In genomic region chr12:8773336-8773735, GRCm38 (mm10) we compare ENCODE assay signal across 8 mouse cellular contexts. TPM values are rescaled to one million over a fixed set of nuclear protein-coding genes. Genes with fewer than 3 reads are reported as not detected.
A peak's percentile ranks its signal among the peaks of the same experiment; 100 is the strongest.
DNase-seq lines count a peak whose midpoint lies in the region; ATAC-seq and TF ChIP-seq lines count a peak whose summit lies in the region.

No protein-coding gene starts in this region.

- H3K9me3 ChIP-seq in kidney, embryonic 15.5 days (replicated peaks) = no peaks in the 10 kb centered on the region; the same call in 1 of the 2 replicates
- H3K9me3 ChIP-seq in embryonic facial prominence, embryonic 11.5 days (replicated peaks; ENCODE audit: control insufficient read depth, low read length) = no peaks in the 10 kb centered on the region
- H3K9me3 ChIP-seq in intestine, postnatal 0 days (ENCODE audit: control insufficient read depth) = no peaks in the 10 kb centered on the region
- H3K9me3 ChIP-seq in neural tube, embryonic 13.5 days = no peaks in the 10 kb centered on the region

- 0 out of 2 replicates have a peak overlapping the region, but pooled peaks have one; percentile 89 for H3K27ac ChIP-seq in kidney, embryonic 15.5 days
- no peak overlapping the region for H3K27ac ChIP-seq in embryonic facial prominence, embryonic 11.5 days (replicated peaks; ENCODE audit: low read depth, low read length)
- no peak overlapping the region for H3K27ac ChIP-seq in intestine, postnatal 0 days (ENCODE audit: low read depth, low read length)
- H3K27ac ChIP-seq in neural tube, embryonic 13.5 days (replicated peaks) = no peak overlapping the region

- H3K4me1 ChIP-seq in kidney, embryonic 15.5 days = peaks cover 32% of the 10 kb centered on the region
- H3K4me1 ChIP-seq in embryonic facial prominence, embryonic 11.5 days (ENCODE audit: control insufficient read depth, insufficient read depth, low read length) = peaks cover 5% of the 10 kb centered on the region
- peaks cover 14% of the 10 kb centered on the region; the same call in 1 of the 2 replicates for H3K4me1 ChIP-seq in intestine, postnatal 0 days (replicated peaks; ENCODE audit: control insufficient read depth, insufficient read depth, low read length)
- peaks cover 16% of the 10 kb centered on the region for H3K4me1 ChIP-seq in neural tube, embryonic 13.5 days (replicated peaks)

- H3K27me3 ChIP-seq in kidney, embryonic 15.5 days = 0 out of 2 replicates have a peak, but pooled peaks cover 2% of the 10 kb centered on the region
- no peaks in the 10 kb centered on the region for H3K27me3 ChIP-seq in embryonic facial prominence, embryonic 11.5 days (ENCODE audit: control insufficient read depth, insufficient read depth, low read length)
- no peaks in the 10 kb centered on the region for H3K27me3 ChIP-seq in intestine, postnatal 0 days (replicated peaks; ENCODE audit: control insufficient read depth, insufficient read depth, low read length)
- H3K27me3 ChIP-seq in neural tube, embryonic 13.5 days = no peaks in the 10 kb centered on the region

- no peak for ATAC-seq in kidney, embryonic 15.5 days (replicated peaks; ENCODE audit: low FRiP score)
- ATAC-seq in embryonic facial prominence, embryonic 11.5 days (replicated peaks; ENCODE audit: insufficient number of reproducible peaks, low FRiP score, low TSS enrichment, low read depth) = no peak
- no peak for ATAC-seq in intestine, postnatal 0 days
- ATAC-seq in neural tube, embryonic 13.5 days (ENCODE audit: low read depth) = no peak

- peak overlapping the region; percentile 97 for H3K4me2 ChIP-seq in kidney, embryonic 15.5 days
- peak overlapping the region; percentile 86 for H3K4me2 ChIP-seq in embryonic facial prominence, embryonic 11.5 days (ENCODE audit: low read depth, low read length)
- H3K4me2 ChIP-seq in intestine, postnatal 0 days (replicated peaks; ENCODE audit: low read depth) = peak overlapping the region; percentile 99
- peak overlapping the region; percentile 98 for H3K4me2 ChIP-seq in neural tube, embryonic 13.5 days

- H3K36me3 ChIP-seq in kidney, embryonic 15.5 days = no peaks in the 10 kb centered on the region
- no peaks in the 10 kb centered on the region for H3K36me3 ChIP-seq in embryonic facial prominence, embryonic 11.5 days (replicated peaks; ENCODE audit: control insufficient read depth, insufficient read depth, low read depth, low read length)
- H3K36me3 ChIP-seq in intestine, postnatal 0 days (ENCODE audit: control insufficient read depth, insufficient read depth) = no peaks in the 10 kb centered on the region
- no peaks in the 10 kb centered on the region for H3K36me3 ChIP-seq in neural tube, embryonic 13.5 days

- 0 out of 2 replicates have a peak overlapping the region, but pooled peaks have one; percentile 82 for H3K9ac ChIP-seq in kidney, embryonic 15.5 days
- peak overlapping the region; percentile 97 for H3K9ac ChIP-seq in embryonic facial prominence, embryonic 11.5 days (replicated peaks; ENCODE audit: low read length)
- H3K9ac ChIP-seq in intestine, postnatal 0 days (ENCODE audit: low read depth, low read length) = 0 out of 2 replicates have a peak overlapping the region, but pooled peaks have one; percentile 72
- peak overlapping the region; percentile 80 for H3K9ac ChIP-seq in neural tube, embryonic 13.5 days

- 24% methylated on average over 6 of the region's 6 CpGs for WGBS in kidney, embryonic 15.5 days
- WGBS in embryonic facial prominence, embryonic 11.5 days = 18% methylated on average over 6 of the region's 6 CpGs
- WGBS in intestine, postnatal 0 days = 18% methylated on average over 6 of the region's 6 CpGs
- 23% methylated on average over 6 of the region's 6 CpGs for WGBS in neural tube, embryonic 13.5 days

- TF ChIP-seq CTCF in intestine, postnatal 0 days (IDR thresholded peaks at IDR 0.05; ENCODE audit: low read depth) = no peak

- DNase-seq in kidney, postnatal 4 days = no peak
- peak; percentile 9 for DNase-seq in embryonic facial prominence, embryonic 11.5 days (ENCODE audit: low spot score)
- DNase-seq in spleen, adult 12 weeks (ENCODE audit: low spot score) = no peak
- DNase-seq in kidney, postnatal 14 days = no peak
- DNase-seq in thymus, postnatal 0 days (ENCODE audit: low spot score) = no peak

- H3K4me3 ChIP-seq in kidney, embryonic 15.5 days (replicated peaks) = peak overlapping the region; percentile 84
- peak overlapping the region; percentile 86 for H3K4me3 ChIP-seq in embryonic facial prominence, embryonic 11.5 days (ENCODE audit: low read depth, low read length)
- peak overlapping the region; percentile 89 for H3K4me3 ChIP-seq in intestine, postnatal 0 days (ENCODE audit: low read depth, low read length)
- H3K4me3 ChIP-seq in neural tube, embryonic 13.5 days = peak overlapping the region; percentile 79

RNA-seq across cellular contexts. Expression of gene Sdc1, which starts 2.2 kb away (rescaled TPM):
- polyA plus RNA-seq in kidney, embryonic 15.5 days (2015; fragmentation: Nextera tagmentation; extraction: Ambion mirVana) = 63.7 and 66.7 TPM in 2 replicates
- 120 and 128 TPM in 2 replicates for polyA plus RNA-seq in embryonic facial prominence, embryonic 11.5 days (2014; fragmentation: Nextera tagmentation; extraction: Ambion mirVana)
- 43.4 and 46.4 TPM in 2 replicates for polyA plus RNA-seq in intestine, postnatal 0 days (2015; fragmentation: Nextera tagmentation; extraction: Ambion mirVana)
- 17.8 and 25.9 TPM in 2 replicates for polyA plus RNA-seq in neural tube, embryonic 13.5 days (2015; fragmentation: Nextera tagmentation; extraction: Ambion mirVana)
- polyA plus RNA-seq in thymus, postnatal 0 days (2015; fragmentation: Nextera tagmentation; extraction: Ambion mirVana) = 16.2 TPM in 2 replicates
